Mouse (Mus musculus) intestine, embryonic 16.5 days (tissue): ENCODE results near the gene Nemp2. TPM values are rescaled to one million over a fixed set of nuclear protein-coding genes. Genes with fewer than 3 reads are reported as not detected.
"Not testable (repeated sequence)": the region's sequence is repeated elsewhere in the genome, so short reads cannot be mapped to it uniquely, and the experiment has no call there.

ENCODE experiments used
- ATAC-seq: fragments of 200-750 bp; cut with Nextera tagmentation; 2 replicates; pipeline ENCODE4 v1.8.0; 2017; ENCODE audit warnings: moderate TSS enrichment, moderate library complexity
- H3K27ac ChIP-seq: fragments of 300-500 bp; sonication (generic); 2 replicates; pipeline ENCODE4 v1.5.1; 2014; ENCODE audit warnings: mild to moderate bottlenecking, low read length
- H3K27me3 ChIP-seq: fragments of 300-500 bp; sonication (generic); replicated peaks from 2 replicates; pipeline ENCODE4 v1.6.1; 2014; ENCODE audit warnings: low read length, control low read depth, mixed read lengths; ENCODE audit not compliant: control insufficient read depth, insufficient read depth
- H3K36me3 ChIP-seq: fragments of 300-500 bp; sonication (generic); 2 replicates; pipeline ENCODE4 v1.6.1; 2014; ENCODE audit warnings: low read length, control low read depth; ENCODE audit not compliant: control insufficient read depth, insufficient read depth
- H3K4me1 ChIP-seq: fragments of 300-500 bp; sonication (generic); 2 replicates; pipeline ENCODE4 v1.6.1; 2014; ENCODE audit warnings: low read length, control low read depth, mixed read lengths; ENCODE audit not compliant: control insufficient read depth, insufficient read depth
- H3K4me2 ChIP-seq: fragments of 300-500 bp; sonication (generic); 2 replicates; pipeline ENCODE4 v1.6.1; 2014; ENCODE audit warnings: low read depth, low read length, control low read depth
- H3K4me3 ChIP-seq: fragments of 300-500 bp; sonication (generic); 2 replicates; pipeline ENCODE4 v1.5.1; 2014; ENCODE audit warnings: mild to moderate bottlenecking, low read length
- H3K9ac ChIP-seq: fragments of 300-500 bp; sonication (generic); 2 replicates; pipeline ENCODE4 v1.6.1; 2014; ENCODE audit warnings: low read depth, low read length
- H3K9me3 ChIP-seq: fragments of 300-500 bp; sonication (generic); 2 replicates; pipeline ENCODE4 v1.6.1; 2016; ENCODE audit warnings: low read length, control low read depth; ENCODE audit not compliant: control insufficient read depth
- WGBS: fragments of 180-500 bp; shearing (Covaris S2); extraction: QIAGEN DNeasy Blood & Tissue Kit; methylation state at CpG from one replicate; pipeline ENCODE4 v1.1.7; 2014; 5-methylcytosine and 5-hydroxymethylcytosine counted together
- polyA plus RNA-seq: library from polyadenylated mRNA; unstranded; fragments of >200 nt; fragmentation: Nextera tagmentation; extraction: Ambion mirVana; gene quantifications from 2 replicates; pipeline ENCODE4 v1.2.1, GENCODE M21; 2015

The Nemp2 gene
- polyA plus RNA-seq, 1 experiment from 2014 or later, result 5.7 TPM

- Histone ChIP-seq H3K9ac (no peak overlapping the region), H3K4me1 (no peaks in the 10 kb centered on the region), H3K27ac (no peak overlapping the region), H3K9me3 (peaks cover 7% of the 10 kb centered on the region; the same call in 1 of the 2 replicates), H3K27me3 (no peaks in the 10 kb centered on the region), H3K4me3 (no peak overlapping the region), H3K36me3 (no peaks in the 10 kb centered on the region), H3K4me2 (no peak overlapping the region)
- ATAC-seq, result no peak
- 50% methylated on average over 7 of the region's 7 CpGs for WGBS
These were observed 38.3 kb downstream of the Nemp2 start for GRCm38 (mm10) chr1:52668743-52669323.

DNA sequence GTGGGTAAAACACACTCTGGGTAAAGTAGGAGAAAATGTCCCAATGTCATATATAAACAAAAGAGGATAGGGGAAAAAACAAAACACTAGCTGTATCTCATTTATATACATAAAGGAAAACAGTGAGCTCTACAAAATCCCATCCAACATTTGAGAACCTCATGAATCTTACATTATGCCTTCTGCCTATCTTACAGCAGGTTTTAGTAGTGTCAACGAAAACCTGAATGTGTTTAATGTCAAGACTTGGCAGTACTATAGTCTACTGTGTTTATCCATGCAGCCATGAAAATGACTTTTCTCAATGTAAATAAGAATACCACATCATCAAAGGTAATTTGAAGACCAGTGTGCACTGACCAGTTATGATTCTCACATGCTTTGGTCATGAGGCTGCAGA lies 39.4 kb downstream of the Nemp2 start:
- ATAC-seq, result no peak
- H3K27me3 ChIP-seq, result no peaks in the 10 kb centered on the region
- H3K36me3 ChIP-seq, result no peaks in the 10 kb centered on the region
- H3K9me3 ChIP-seq, result peaks cover 7% of the 10 kb centered on the region; the same call in 1 of the 2 replicates
- WGBS, result 78% methylated on average over 1 of the region's 1 CpGs
- no peak overlapping the region for H3K27ac ChIP-seq
- no peaks in the 10 kb centered on the region for H3K4me1 ChIP-seq
- H3K4me2 ChIP-seq, result no peak overlapping the region
- H3K4me3 ChIP-seq, result no peak overlapping the region
- H3K9ac ChIP-seq, result no peak overlapping the region

GRCm38 (mm10) chr1:52675561-52676551 lies 45.4 kb downstream of the Nemp2 start:
- no peak overlapping the region for H3K9ac ChIP-seq
- H3K27me3 ChIP-seq, result no peaks in the 10 kb centered on the region
- 58% methylated on average over 7 of the region's 7 CpGs for WGBS
- peaks cover 7% of the 10 kb centered on the region; the same call in 1 of the 2 replicates for H3K9me3 ChIP-seq
- H3K27ac ChIP-seq, result no peak overlapping the region
- no peaks in the 10 kb centered on the region for H3K4me1 ChIP-seq
- no peaks in the 10 kb centered on the region for H3K36me3 ChIP-seq
- ATAC-seq, result peak; percentile 60
- no peak overlapping the region for H3K4me2 ChIP-seq
- no peak overlapping the region for H3K4me3 ChIP-seq

- Histone ChIP-seq H3K9ac (no peak overlapping the region), H3K9me3 (peaks cover 5% of the 10 kb centered on the region; the same call in 1 of the 2 replicates), H3K27ac (no peak overlapping the region), H3K4me2 (no peak overlapping the region), H3K27me3 (no peaks in the 10 kb centered on the region), H3K4me1 (no peaks in the 10 kb centered on the region), H3K4me3 (no peak overlapping the region), H3K36me3 (no peaks in the 10 kb centered on the region)
- WGBS, result 50% methylated on average over 3 of the region's 3 CpGs
- ATAC-seq, result peak; percentile 44; the same call in 1 of the 2 replicates
These were observed 46.1 kb downstream of the Nemp2 start for GRCm38 (mm10) chr1:52676621-52677020.

GRCm38 (mm10) chr1:52683550-52683949 lies 53.0 kb downstream of the Nemp2 start:
- Histone ChIP-seq H3K9me3 (no peaks in the 10 kb centered on the region), H3K4me1 (no peaks in the 10 kb centered on the region), H3K4me3 (no peak overlapping the region), H3K4me2 (no peak overlapping the region), H3K9ac (no peak overlapping the region), H3K27me3 (no peaks in the 10 kb centered on the region), H3K36me3 (no peaks in the 10 kb centered on the region), H3K27ac (no peak overlapping the region)
- 57% methylated on average over 4 of the region's 4 CpGs for WGBS
- peak; percentile 58 for ATAC-seq

GRCm38 (mm10) chr1:52687636-52688035 lies 57.1 kb downstream of the Nemp2 start:
- H3K27me3 ChIP-seq, result no peaks in the 10 kb centered on the region
- WGBS, result 52% methylated on average over 8 of the region's 8 CpGs
- ATAC-seq, result peak; percentile 85
- no peak overlapping the region for H3K4me2 ChIP-seq
- no peaks in the 10 kb centered on the region for H3K9me3 ChIP-seq
- 0 out of 2 replicates have a peak overlapping the region, but pooled peaks have one; percentile 48 for H3K27ac ChIP-seq
- H3K9ac ChIP-seq, result no peak overlapping the region
- H3K36me3 ChIP-seq, result no peaks in the 10 kb centered on the region
- no peak overlapping the region for H3K4me3 ChIP-seq
- H3K4me1 ChIP-seq, result no peaks in the 10 kb centered on the region

DNA sequence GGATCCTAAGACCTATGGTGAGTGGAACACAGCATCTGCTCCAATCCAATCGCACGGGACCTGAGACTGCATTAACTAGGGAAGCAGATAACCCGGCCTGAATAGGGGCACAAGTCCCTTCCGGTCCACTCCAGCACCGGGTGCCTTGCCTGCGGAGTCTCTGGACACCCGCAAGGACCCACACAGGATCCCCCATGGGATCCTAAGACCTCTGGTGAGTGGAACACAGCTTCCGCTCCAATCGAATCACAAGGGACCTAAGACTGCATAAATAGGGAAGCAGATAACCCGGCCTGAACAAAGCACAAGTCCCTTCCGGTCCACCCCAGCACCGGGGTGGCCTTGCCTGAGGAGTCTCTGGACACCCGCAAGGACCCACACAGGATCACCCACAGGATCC lies 64.0 kb downstream of the Nemp2 start:
- H3K27ac ChIP-seq, H3K36me3 ChIP-seq, H3K9ac ChIP-seq, H3K4me3 ChIP-seq, H3K27me3 ChIP-seq, H3K9me3 ChIP-seq, H3K4me2 ChIP-seq, ATAC-seq, H3K4me1 ChIP-seq: not testable (repeated sequence)
- WGBS, result 94% methylated on average over 13 of the region's 13 CpGs

Other genes starting within 250 kb of the Nemp2 start
- 4.6 and 5.3 TPM in 2 replicates for gene Nab1, start 130.0 kb upstream of the Nemp2 start, polyA plus RNA-seq
- 3.6 and 3.9 TPM in 2 replicates for gene Mfsd6, start 96.8 kb downstream of the Nemp2 start, polyA plus RNA-seq
- 17.7 and 18.8 TPM in 2 replicates for gene Inpp1, start 187.0 kb downstream of the Nemp2 start, polyA plus RNA-seq
- 25.5 and 26.3 TPM in 2 replicates for gene Hibch, start 214.2 kb downstream of the Nemp2 start, polyA plus RNA-seq